Mouse (Mus musculus) heart, postnatal 14 days (tissue): ENCODE measurements around the gene Esp3. TPM values are rescaled to one million over a fixed set of nuclear protein-coding genes. Genes with fewer than 3 reads are reported as not detected.
"Not testable (repeated sequence)": the region's sequence is repeated elsewhere in the genome, so short reads cannot be mapped to it uniquely, and the experiment has no call there.

ENCODE experiments used
- DNase-seq, 2 experiments: peaks; one replicate each; pipeline ENCODE4 v3.0.0; 2021 to 2022
- intact Hi-C: fragments of 180-260 bp; cut with DNase I; formaldehyde crosslinking; loops from one replicate; pipeline ENCODE4 v1.15.1; 2025
- long read RNA-seq, 2 experiments: library from polyadenylated mRNA; stranded (forward); transcript quantifications; one replicate each; pipeline ENCODE4 v2.0.0; 2021
- total RNA-seq, 2 experiments: library from RNA; stranded (reverse); gene quantifications; 2 replicates each; pipeline ENCODE4 v1.2.3; 2021

Gene Esp3
- total RNA-seq: not detected
- long read RNA-seq, experiment 1: 0 reads
- long read RNA-seq, experiment 2: 0 reads

- DNase-seq, intact Hi-C loops: not testable (repeated sequence)
These were observed at the start of gene Esp3 for GRCm38 (mm10) chr17:40631775-40632174. Gene Esp3 (plus strand): TSS chr17:40632075.

GRCm38 (mm10) chr17:40583906-40584305 lies 48.0 kb upstream of the Esp3 start:
- DNase-seq, intact Hi-C loops: not testable (repeated sequence)

- intact Hi-C loops: no loop called here
- DNase-seq: no peak
These were observed 40.6 kb upstream of the Esp3 start for GRCm38 (mm10) chr17:40591297-40591696.

GRCm38 (mm10) chr17:40598294-40598693 lies 33.6 kb upstream of the Esp3 start, which contains the start of gene Esp4:
Gene Esp4 (plus strand): TSS chr17:40598594.
- intact Hi-C loops: no loop called here
- no peak for DNase-seq

- not testable (repeated sequence) for DNase-seq
These were observed 30.3 kb downstream of the Esp3 start for GRCm38 (mm10) chr17:40662118-40662679.

GRCm38 (mm10) chr17:40663161-40663811 lies 31.4 kb downstream of the Esp3 start:
- intact Hi-C loops, DNase-seq: not testable (repeated sequence)

More at GRCm38 (mm10) chr17:40662118-40662679, 30.3 kb downstream of the Esp3 start:
- intact Hi-C loops: not testable (repeated sequence)

Other genes with a start within 250 kb of the Esp3 start
- not detected for gene Esp8, start 112.1 kb upstream of the Esp3 start, total RNA-seq
- gene Esp6, start 70.6 kb upstream of the Esp3 start, total RNA-seq: not detected
- gene Esp4, start 33.5 kb upstream of the Esp3 start, total RNA-seq: not detected
- gene Esp1, start 95.0 kb downstream of the Esp3 start, total RNA-seq: not detected
- gene Crisp2, start 174.9 kb downstream of the Esp3 start, total RNA-seq: not detected
- gene Rhag, start 179.1 kb downstream of the Esp3 start, total RNA-seq: under 1 TPM; 0.26 to 0.32 TPM
- under 1 TPM; 0.57 to 0.59 TPM for gene 9130008F23Rik, start 248.5 kb downstream of the Esp3 start, total RNA-seq